Mouse (Mus musculus) neural tube, embryonic 12.5 days (tissue): ENCODE results near the gene Gm21293. TPM values are rescaled to one million over a fixed set of nuclear protein-coding genes. Genes with fewer than 3 reads are reported as not detected.
"Not testable (repeated sequence)": the region's sequence is repeated elsewhere in the genome, so short reads cannot be mapped to it uniquely, and the experiment has no call there.

Experiments
- ATAC-seq: fragments of 200-750 bp; cut with Nextera tagmentation; 2 replicates; pipeline ENCODE4 v1.8.0; 2017; ENCODE audit warnings: low read depth, mild to moderate bottlenecking, moderate TSS enrichment, moderate library complexity; ENCODE audit not compliant: low FRiP score
- H3K27ac ChIP-seq: fragments of 300-500 bp; sonication (generic); 2 replicates; pipeline ENCODE4 v1.5.1; 2016
- H3K27me3 ChIP-seq: fragments of 300-500 bp; sonication (generic); replicated peaks from 2 replicates; pipeline ENCODE4 v1.6.1; 2016; ENCODE audit warnings: mild to moderate bottlenecking
- H3K36me3 ChIP-seq: fragments of 300-500 bp; sonication (generic); 2 replicates; pipeline ENCODE4 v1.6.1; 2016; ENCODE audit warnings: mild to moderate bottlenecking
- H3K4me1 ChIP-seq: fragments of 300-500 bp; sonication (generic); 2 replicates; pipeline ENCODE4 v1.6.1; 2016
- H3K4me2 ChIP-seq: fragments of 300-500 bp; sonication (generic); replicated peaks from 2 replicates; pipeline ENCODE4 v1.6.1; 2016; ENCODE audit warnings: mild to moderate bottlenecking
- H3K4me3 ChIP-seq: fragments of 300-500 bp; sonication (generic); 2 replicates; pipeline ENCODE4 v1.5.1; 2016
- H3K9ac ChIP-seq: fragments of 300-500 bp; sonication (generic); 2 replicates; pipeline ENCODE4 v1.6.1; 2016; ENCODE audit warnings: mild to moderate bottlenecking
- H3K9me3 ChIP-seq: fragments of 300-500 bp; sonication (generic); 2 replicates; pipeline ENCODE4 v1.6.1; 2016; ENCODE audit warnings: mild to moderate bottlenecking
- WGBS: fragments of 180-500 bp; shearing (Covaris S2); methylation state at CpG from one replicate; pipeline ENCODE4 v1.1.7; 2016; 5-methylcytosine and 5-hydroxymethylcytosine counted together
- polyA plus RNA-seq: library from polyadenylated mRNA; unstranded; fragments of >200 nt; fragmentation: Nextera tagmentation; extraction: Ambion mirVana; gene quantifications from 2 replicates; pipeline ENCODE4 v1.2.1, GENCODE M21; 2016

Gm21293 gene
- polyA plus RNA-seq, result not detected in 2 replicates

GRCm38 (mm10) chr10:104142687-104143086 is at the start of gene Gm21293:
Gm21293 (plus strand) TSS chr10:104142987.
- H3K4me3 ChIP-seq, H3K27me3 ChIP-seq, H3K9ac ChIP-seq, H3K4me1 ChIP-seq, H3K4me2 ChIP-seq, H3K27ac ChIP-seq, ATAC-seq, H3K9me3 ChIP-seq, H3K36me3 ChIP-seq: not testable (repeated sequence)
- no CpG with 5 or more reads among the region's 3 CpGs for WGBS

DNA sequence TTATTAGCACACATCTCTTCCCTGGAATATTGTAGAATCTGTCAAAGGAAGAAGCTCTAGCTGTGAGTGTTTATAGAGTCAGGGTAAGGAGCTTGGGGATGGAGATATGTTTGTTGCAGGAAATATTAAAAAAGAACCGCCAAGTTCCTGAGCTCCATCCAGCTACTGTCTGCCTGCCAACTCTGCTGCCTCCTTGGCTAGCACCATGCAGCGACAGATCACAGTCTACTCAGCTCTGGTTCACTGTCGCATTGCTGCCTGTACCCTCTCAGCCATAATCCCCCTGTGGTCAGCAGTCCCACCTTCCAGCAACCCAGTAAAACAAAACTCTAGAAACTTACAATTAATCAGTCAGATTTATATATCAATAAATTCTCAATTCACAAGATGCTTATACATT is 32.7 kb upstream of the Gm21293 start:
- 88% methylated on average over 3 of the region's 3 CpGs for WGBS
- Histone ChIP-seq H3K36me3 (no peaks in the 10 kb centered on the region), H3K4me2 (no peak overlapping the region), H3K4me3 (no peak overlapping the region), H3K27me3 (no peaks in the 10 kb centered on the region), H3K27ac (no peak overlapping the region), H3K9me3 (no peaks in the 10 kb centered on the region), H3K9ac (no peak overlapping the region), H3K4me1 (no peaks in the 10 kb centered on the region)
- ATAC-seq, result no peak

- 76% methylated on average over 2 of the region's 2 CpGs for whole genome bisulfite sequencing
- Histone ChIP-seq H3K9me3 (no peaks in the 10 kb centered on the region), H3K4me1 (no peaks in the 10 kb centered on the region), H3K36me3 (no peaks in the 10 kb centered on the region), H3K27me3 (no peaks in the 10 kb centered on the region), H3K4me2 (no peak overlapping the region), H3K9ac (no peak overlapping the region), H3K4me3 (no peak overlapping the region), H3K27ac (no peak overlapping the region)
- ATAC-seq, result no peak
Measured at GRCm38 (mm10) chr10:104118312-104118711, 24.5 kb upstream of the Gm21293 start.

GRCm38 (mm10) chr10:104151197-104151596 is 8.4 kb downstream of the Gm21293 start, which contains the start of gene Gm6763:
Gm6763 (plus strand) TSS chr10:104151497.
- not testable (repeated sequence) for H3K4me1 ChIP-seq, H3K4me2 ChIP-seq, H3K9me3 ChIP-seq, H3K27me3 ChIP-seq, ATAC-seq, H3K9ac ChIP-seq, H3K27ac ChIP-seq, H3K36me3 ChIP-seq, H3K4me3 ChIP-seq
- WGBS, result no CpG with 5 or more reads among the region's 3 CpGs

- H3K27ac ChIP-seq, H3K9me3 ChIP-seq, ATAC-seq, H3K4me2 ChIP-seq, H3K9ac ChIP-seq, H3K36me3 ChIP-seq, H3K4me1 ChIP-seq, H3K27me3 ChIP-seq, H3K4me3 ChIP-seq: not testable (repeated sequence)
- no CpG with 5 or more reads among the region's 3 CpGs for WGBS
Measured at GRCm38 (mm10) chr10:104159706-104160105, 16.9 kb downstream of the Gm21293 start, which contains the start of gene Gm8764. Gm8764 (plus strand) TSS chr10:104160006.

- not testable (repeated sequence) for H3K27ac ChIP-seq, H3K4me2 ChIP-seq, H3K27me3 ChIP-seq, H3K4me1 ChIP-seq, H3K36me3 ChIP-seq, ATAC-seq, H3K9ac ChIP-seq, H3K9me3 ChIP-seq, H3K4me3 ChIP-seq
- no CpG with 5 or more reads among the region's 3 CpGs for WGBS
Measured at GRCm38 (mm10) chr10:104168215-104168614, 25.4 kb downstream of the Gm21293 start, which contains the start of gene Gm21304. Gm21304 (plus strand) TSS chr10:104168515.

DNA sequence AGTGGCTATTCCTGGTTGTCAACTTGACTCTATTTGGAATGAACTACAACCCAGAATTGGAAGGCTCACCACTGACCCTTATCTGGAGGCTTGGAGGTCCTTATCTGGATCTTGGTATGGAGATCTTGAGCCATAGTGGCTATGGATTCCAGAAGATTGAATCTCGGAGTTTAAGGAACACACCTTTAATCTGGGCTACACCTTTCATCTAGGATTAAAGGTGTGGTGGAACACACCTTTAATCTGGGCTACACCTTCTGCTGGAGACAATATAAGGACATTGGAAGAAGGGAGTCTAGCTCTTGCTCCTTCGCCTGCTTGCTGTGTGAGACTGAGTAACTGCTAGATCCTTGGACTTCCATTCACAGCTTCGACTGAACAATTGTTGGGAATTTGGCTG is 33.9 kb downstream of the Gm21293 start, which contains the start of gene Gm21312:
Gene Gm21312 (plus strand): TSS at position 301 of the 400 bp plus-strand sequence.
- not testable (repeated sequence) for H3K36me3 ChIP-seq, H3K27me3 ChIP-seq, H3K9ac ChIP-seq, H3K4me3 ChIP-seq, H3K9me3 ChIP-seq, H3K27ac ChIP-seq, ATAC-seq, H3K4me2 ChIP-seq, H3K4me1 ChIP-seq
- WGBS, result no CpG with 5 or more reads among the region's 3 CpGs

DNA sequence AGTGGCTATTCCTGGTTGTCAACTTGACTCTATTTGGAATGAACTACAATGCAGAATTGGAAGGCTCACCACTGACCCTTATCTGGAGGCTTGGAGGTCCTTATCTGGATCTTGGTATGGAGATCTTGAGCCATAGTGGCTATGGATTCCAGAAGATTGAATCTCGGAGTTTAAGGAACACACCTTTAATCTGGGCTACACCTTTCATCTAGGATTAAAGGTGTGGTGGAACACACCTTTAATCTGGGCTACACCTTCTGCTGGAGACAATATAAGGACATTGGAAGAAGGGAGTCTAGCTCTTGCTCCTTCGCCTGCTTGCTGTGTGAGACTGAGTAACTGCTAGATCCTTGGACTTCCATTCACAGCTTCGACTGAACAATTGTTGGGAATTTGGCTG is 42.4 kb downstream of the Gm21293 start, which contains the start of gene Gm20765:
Gene Gm20765 (plus strand): TSS at position 301 of the 400 bp plus-strand sequence.
- H3K27me3 ChIP-seq, H3K9ac ChIP-seq, H3K4me1 ChIP-seq, H3K36me3 ChIP-seq, H3K27ac ChIP-seq, H3K4me2 ChIP-seq, ATAC-seq, H3K9me3 ChIP-seq, H3K4me3 ChIP-seq: not testable (repeated sequence)
- WGBS, result no CpG with 5 or more reads among the region's 3 CpGs

- H3K36me3 ChIP-seq, H3K27me3 ChIP-seq, H3K4me3 ChIP-seq, ATAC-seq, H3K9me3 ChIP-seq, H3K27ac ChIP-seq, H3K4me1 ChIP-seq, H3K9ac ChIP-seq, H3K4me2 ChIP-seq: not testable (repeated sequence)
- WGBS, result no CpG with 5 or more reads among the region's 3 CpGs
Measured at GRCm38 (mm10) chr10:104193742-104194141, 51.0 kb downstream of the Gm21293 start, which contains the start of gene Gm4340. Gm4340 (plus strand) TSS chr10:104194042.

Other genes starting within 250 kb of the Gm21293 start
- gene Gm6763, start 8.5 kb downstream of the Gm21293 start, polyA plus RNA-seq, result not detected in 2 replicates
- not detected in 2 replicates for gene Gm8764, start 17.0 kb downstream of the Gm21293 start, polyA plus RNA-seq
- gene Gm21304, start 25.5 kb downstream of the Gm21293 start, polyA plus RNA-seq, result not detected in 2 replicates
- gene Gm21312, start 34.0 kb downstream of the Gm21293 start, polyA plus RNA-seq, result not detected in 2 replicates
- not detected in 2 replicates for gene Gm20765, start 42.5 kb downstream of the Gm21293 start, polyA plus RNA-seq
- gene Gm4340, start 51.1 kb downstream of the Gm21293 start, polyA plus RNA-seq, result not detected in 2 replicates